Mouse (Mus musculus) kidney, adult 2 months (tissue): ENCODE measurements at regions not wholly inside any gene's neighbourhood (a gene's known extent, or its start where the extent isn't known, plus 50 kb on each side); places are given as distances from the start of the nearest gene placed in this dataset.

Experiments used
- CTCF ChIP-seq: fragments of 200-500 bp; conservative IDR thresholded peaks from 2 replicates; pipeline ENCODE4 v1.5.1; 2011; ENCODE audit warnings: low read depth, mild to moderate bottlenecking, control low read depth, low read length, moderate library complexity, mixed read lengths; ENCODE audit not compliant: insufficient read depth, insufficient read length
- POLR2A ChIP-seq: fragments of 200-500 bp; IDR thresholded peaks from one replicate; pipeline ENCODE4 v1.6.1; 2011; ENCODE audit warnings: low read depth, low read length, control low read depth

GRCm38 (mm10) chr9:52243032-52243431, 74.7 kb upstream of the Zc3h12c start:
- TF ChIP-seq CTCF = no peak
- TF ChIP-seq POLR2A = no peak
